Mouse (Mus musculus) gastrocnemius, postnatal 10 days (tissue): ENCODE results near the gene Tigd3. TPM values are rescaled to one million over a fixed set of nuclear protein-coding genes. Genes with fewer than 3 reads are reported as not detected.

Experiments
- DNase-seq: peaks from one replicate; pipeline ENCODE4 v3.0.0; 2021; ENCODE audit warnings: mixed read lengths
- total RNA-seq, 2 experiments: library from RNA; stranded (reverse); gene quantifications; 2 replicates each; pipeline ENCODE4 v1.2.3; 2021

Tigd3 gene
- total RNA-seq, 2 experiments from 2014 or later = 0.82 to 0.95 TPM

DNA sequence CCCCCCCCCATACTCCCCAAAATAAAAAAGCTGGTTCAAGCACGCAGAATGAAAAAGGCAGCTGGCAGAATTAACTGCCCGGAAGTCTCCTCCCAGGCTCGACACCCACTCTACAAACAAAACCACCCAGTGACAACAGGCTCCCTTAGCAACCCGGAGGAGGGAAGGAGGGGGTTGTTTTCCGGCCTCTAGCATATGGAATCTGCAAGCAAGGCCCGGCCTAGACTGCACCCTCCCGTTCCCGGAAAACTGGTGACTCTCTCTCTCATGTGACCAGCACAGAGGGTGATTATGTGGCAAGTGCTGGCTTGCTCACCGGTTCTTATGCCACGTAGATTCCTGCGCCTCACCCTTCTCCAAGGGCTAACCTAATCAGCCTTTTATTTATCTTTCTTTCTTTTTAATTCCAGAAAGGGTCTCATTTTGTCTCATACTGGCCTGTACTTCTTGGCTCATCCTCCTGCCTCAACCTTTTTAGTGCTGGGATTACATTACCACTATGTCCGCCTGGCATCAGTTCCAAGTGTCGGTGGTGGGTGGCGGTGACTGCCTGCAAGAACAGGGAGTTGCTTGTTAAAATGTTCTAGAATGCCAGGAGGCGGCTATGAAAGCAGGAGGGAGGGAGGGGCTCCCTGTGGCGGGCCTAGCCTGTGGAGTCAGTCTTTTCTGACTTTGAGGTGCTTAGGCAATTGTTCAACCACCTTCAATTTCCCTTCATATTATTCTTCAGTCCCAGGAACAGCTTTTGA is 47.2 kb downstream of the Tigd3 start:
- peak; percentile 64 for DNase-seq

DNA sequence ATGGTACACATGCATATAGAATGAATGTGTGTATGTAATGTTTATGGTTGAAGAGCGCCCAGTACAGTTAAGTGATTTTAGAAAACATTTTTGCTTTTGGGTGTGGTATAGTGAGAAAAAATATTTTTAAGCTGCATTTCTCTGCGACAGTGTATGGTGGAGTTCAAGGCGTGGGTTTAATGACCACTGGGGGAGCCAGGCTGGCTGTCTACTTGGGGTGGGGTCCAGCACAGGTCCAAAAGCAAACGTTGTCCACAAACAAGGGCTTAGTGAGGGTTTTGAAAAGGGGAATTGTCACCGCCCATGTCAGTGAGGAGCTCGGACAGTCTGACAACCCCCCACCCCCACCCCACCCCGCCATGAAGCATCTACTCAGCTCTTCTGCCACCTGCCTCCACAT is 47.8 kb downstream of the Tigd3 start:
- DNase-seq = no peak

DNA sequence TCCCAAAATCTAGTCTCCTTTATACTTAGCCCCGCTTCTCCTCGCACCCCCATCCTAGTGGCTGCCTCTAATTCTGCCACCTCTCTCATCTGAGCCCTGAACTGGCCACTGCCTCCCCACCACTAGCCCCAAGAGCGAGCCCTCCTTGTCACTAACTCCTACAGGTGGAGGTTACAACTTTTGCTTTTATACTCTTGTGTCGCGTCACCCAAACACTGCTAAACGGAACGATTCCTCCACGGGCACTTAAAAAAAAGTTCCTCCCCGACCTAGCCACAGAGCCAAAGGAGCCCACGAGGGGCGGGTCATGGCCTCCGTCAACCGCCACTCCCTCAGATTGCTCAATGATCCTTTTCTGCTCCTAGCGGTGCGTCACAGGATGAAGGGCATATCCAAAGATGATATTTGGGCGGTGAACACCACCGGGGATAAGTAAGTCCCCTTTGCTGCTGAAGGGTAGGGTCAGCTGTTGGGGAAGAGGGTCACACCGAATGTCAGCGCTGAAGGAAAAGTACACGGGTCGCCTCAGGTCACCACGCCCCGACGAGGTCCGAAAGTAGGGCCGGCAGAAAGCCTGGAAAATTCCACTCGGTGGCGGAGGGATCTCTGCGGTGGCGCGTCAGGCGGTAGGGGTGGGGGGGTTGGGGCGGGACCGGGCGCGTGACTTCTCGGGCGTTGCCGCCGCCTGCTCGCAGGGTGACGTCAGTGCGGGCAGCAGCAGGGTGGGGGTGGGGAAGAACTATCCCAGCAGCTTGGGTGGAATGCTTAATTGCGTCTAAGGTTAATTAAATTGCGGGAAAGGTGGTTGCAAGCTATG is 48.4 kb downstream of the Tigd3 start:
- peak; percentile 94 for DNase-seq

DNA sequence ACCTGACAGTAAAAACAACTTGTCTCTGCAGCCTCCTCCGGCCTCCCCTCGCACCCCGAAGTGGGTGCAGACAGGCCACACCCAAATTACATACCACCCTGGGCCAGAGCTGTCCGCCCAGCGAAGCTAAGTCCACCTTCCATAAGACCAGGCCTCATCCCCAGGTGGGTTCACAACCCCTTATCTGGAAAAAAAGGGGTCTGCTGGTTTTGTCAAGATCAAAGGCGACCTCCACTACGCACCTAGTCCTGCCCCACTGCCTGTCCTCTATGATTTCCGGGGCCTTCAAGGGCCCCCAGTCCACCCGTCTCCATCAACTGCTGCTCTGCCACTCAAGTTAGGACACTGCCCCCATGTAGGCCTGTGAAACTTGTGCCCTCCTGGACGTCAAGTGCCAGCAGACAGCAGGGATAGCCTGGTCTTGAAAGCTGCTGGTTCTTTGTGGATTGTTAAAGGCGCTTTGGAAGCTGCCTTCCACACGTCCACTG is 49.1 kb downstream of the Tigd3 start:
- no peak for DNase-seq

DNA sequence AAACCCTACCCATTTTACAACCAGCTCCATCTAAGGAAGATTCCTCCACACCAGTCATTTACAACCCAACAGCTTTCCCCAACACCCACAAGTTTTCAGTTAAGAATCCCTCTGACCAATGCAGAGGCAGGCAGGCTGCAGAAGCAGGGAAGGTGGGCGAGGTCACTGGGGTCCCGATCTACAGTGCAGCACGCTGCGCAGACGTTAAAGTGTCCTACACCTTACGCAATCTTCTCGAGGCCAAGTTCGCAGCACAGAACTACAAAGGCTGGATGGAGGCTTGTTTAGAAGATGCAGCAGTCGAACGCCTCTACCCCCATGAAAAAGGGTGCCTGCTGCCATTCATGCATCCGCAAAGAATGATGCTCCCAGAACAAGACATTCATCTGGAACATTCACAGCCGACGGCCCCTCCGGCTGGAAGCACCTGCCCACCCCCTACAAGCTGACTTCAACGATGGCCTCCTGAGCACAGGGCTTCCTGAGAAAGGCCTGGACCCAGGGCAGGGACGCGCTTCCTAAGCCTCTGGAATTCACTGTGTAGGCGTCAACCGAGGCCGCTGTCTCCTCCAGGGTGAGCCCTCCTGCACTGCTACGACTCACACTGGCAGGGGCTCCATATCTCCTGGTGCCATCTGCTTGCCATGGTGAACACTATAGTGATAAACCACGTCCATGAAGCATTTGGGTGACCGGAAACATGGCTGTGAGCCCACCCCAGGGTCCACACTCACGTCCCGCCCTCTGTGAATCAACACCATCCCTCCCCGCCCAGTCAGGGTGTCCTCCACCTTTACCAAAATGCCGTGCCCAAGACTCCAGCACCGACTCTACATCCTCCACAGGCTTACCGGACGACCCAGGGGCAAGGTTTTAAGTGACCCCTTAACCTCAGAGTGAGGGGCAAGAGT is 49.9 kb downstream of the Tigd3 start:
- DNase-seq = no peak

DNA sequence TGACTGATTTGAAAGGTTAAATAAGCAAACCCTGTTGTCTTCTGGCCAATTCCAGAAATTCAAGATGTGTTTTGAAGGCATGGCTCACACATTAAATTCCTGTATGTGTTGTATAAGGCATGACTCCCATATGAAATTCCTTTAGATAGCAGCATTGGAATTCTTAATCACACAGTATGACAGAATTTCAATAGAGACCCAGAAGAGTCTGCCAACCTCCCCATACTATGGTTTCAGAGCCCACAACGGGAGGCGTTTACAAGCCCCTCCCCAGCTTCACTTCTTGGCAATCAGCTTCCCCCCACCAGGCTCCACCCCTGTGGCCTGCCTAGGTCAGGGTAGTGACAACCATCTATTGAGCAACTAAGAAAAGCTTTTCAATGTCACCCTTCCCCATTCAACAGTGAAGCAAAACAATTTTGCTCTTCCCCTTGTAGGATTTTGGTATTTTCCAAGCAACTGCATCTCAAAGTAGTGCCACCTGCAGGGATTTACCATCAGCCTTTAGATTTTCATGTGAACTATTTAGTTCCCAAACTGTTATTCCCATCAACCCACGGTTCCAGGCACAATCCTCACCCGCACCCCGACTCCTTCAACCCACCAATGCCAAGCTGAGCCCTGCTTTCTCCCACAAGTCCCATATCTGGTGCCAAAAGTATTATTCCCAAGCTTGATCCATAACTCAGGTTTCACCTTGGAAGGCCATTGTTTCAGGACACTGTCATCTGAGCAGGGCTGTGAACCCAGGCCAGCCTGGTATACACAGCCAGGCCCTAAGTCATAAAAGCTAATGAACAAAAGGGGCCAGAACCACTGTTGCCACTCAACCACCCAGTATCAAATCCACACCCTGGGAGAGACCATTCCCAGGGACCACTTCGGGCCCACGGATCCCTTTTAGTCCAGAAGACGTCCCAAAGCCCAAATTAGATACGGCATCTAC is 50.9 kb downstream of the Tigd3 start:
- DNase-seq = no peak

DNA sequence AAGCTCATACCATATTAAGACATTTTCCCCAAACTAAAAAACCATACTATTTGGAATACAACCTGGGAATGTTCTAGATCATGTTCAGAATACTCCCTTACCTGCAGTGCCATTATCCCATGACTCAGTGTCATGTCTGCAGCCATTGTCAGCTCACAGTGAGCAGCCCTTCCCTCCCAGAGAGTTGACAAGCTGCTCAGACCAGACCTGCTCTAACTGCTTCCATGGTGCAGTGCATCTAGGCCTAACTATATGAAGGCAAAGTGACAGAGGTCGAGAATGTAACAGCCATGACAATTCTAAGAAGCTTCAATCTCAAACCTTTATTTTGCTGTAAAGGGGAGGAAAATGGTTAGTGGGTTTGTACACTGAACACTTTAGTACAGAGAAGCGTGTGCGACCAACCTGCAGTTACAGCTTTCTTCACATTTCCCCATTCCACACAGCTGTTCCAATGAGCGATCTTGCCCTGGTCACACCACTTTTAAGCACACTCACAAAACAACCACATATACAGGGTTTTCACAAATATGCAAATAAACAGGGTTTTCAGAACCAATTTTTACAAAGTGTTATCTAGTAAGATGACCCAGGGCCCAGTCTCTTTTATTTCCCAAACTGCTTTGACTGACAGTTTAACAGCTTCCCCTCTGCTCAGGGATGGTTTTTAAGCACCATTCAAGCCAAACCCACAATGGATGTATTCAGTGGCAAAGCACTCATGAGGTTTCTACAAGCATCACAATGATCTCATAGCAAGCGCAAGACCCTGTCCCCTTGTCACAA is 51.8 kb downstream of the Tigd3 start:
- no peak for DNase-seq

DNA sequence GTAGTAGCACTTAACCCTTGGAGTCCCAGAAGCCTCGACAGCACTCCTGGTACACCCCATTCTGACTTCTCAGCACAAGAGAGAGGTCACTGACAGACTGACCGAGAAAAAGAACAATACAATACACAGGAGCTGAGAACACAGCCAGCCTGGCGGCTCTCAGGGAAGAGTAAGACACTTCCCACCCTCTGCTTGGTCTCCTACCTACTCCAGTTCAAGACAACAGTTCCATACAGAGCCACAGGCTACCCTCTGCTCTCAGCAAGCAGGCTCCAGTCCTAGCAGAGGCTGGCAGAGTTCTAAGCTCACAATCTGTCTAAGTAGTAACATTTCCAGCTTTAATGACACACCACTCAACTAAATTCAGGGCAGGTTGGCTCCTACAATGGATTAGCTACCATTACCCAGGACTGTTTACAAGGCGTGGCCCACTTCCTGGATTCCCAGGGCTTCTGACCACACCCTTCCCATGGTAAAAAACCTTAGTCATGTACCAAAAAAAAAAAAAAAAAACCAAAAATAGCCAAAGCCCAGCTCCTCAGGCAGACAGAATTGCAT is 52.5 kb downstream of the Tigd3 start:
- DNase-seq = no peak

Other genes with a start within 250 kb of the Tigd3 start
- 10 to 100 TPM; 25.5 to 36.6 TPM for gene Sipa1, start 230.4 kb downstream of the Tigd3 start, total RNA-seq
- 10 to 100 TPM; 19.3 to 25.0 TPM for gene Map3k11, start 205.4 kb downstream of the Tigd3 start, total RNA-seq
- 10 to 100 TPM; 19.5 to 32.5 TPM for gene Pcnx3, start 205.2 kb downstream of the Tigd3 start, total RNA-seq
- gene Kcnk7, start 189.8 kb downstream of the Tigd3 start, total RNA-seq = not detected
- gene Ehbp1l1, start 167.8 kb downstream of the Tigd3 start, total RNA-seq = 100 to 1,000 TPM; 280 to 285 TPM
- gene Fam89b, start 164.5 kb downstream of the Tigd3 start, total RNA-seq = 10 to 100 TPM; 43.1 to 44.9 TPM
- 100 to 1,000 TPM in 1 of 2 experiments, 10 to 100 TPM in 1; 88.0 to 113 TPM for gene Ltbp3, start 153.2 kb downstream of the Tigd3 start, total RNA-seq
- 10 to 100 TPM; 56.0 to 59.6 TPM for gene Scyl1, start 122.7 kb downstream of the Tigd3 start, total RNA-seq
- 10 to 100 TPM in 1 of 2 experiments, 1 to 10 TPM in 1; 7.4 to 10.3 TPM for gene Frmd8, start 18.9 kb downstream of the Tigd3 start, total RNA-seq
- gene Slc25a45, start 16.3 kb downstream of the Tigd3 start, total RNA-seq = 1 to 10 TPM; 2.6 to 3.5 TPM
- 10 to 100 TPM; 86.8 to 90.9 TPM for gene Dpf2, start 18.9 kb upstream of the Tigd3 start, total RNA-seq
- gene Cdc42ep2, start 30.7 kb upstream of the Tigd3 start, total RNA-seq = 10 to 100 TPM; 16.6 to 20.9 TPM
- gene Pola2, start 70.1 kb upstream of the Tigd3 start, total RNA-seq = 10 to 100 TPM; 13.7 to 18.7 TPM
- not detected for gene Slc22a20, start 92.0 kb upstream of the Tigd3 start, total RNA-seq
- 10 to 100 TPM; 78.1 to 83.8 TPM for gene Capn1, start 121.7 kb upstream of the Tigd3 start, total RNA-seq
- 10 to 100 TPM; 18.4 to 22.1 TPM for gene Syvn1, start 152.4 kb upstream of the Tigd3 start, total RNA-seq
- 10 to 100 TPM; 34.1 to 36.3 TPM for gene Mrpl49, start 163.6 kb upstream of the Tigd3 start, total RNA-seq
- gene Fau, start 163.7 kb upstream of the Tigd3 start, total RNA-seq = 100 to 1,000 TPM; 669 to 708 TPM
- 10 to 100 TPM; 10.6 to 11.0 TPM for gene Znhit2, start 167.0 kb upstream of the Tigd3 start, total RNA-seq
- gene Tm7sf2, start 174.2 kb upstream of the Tigd3 start, total RNA-seq = 1 to 10 TPM; 4.7 to 5.8 TPM
- 10 to 100 TPM; 23.1 to 29.4 TPM for gene Vps51, start 183.1 kb upstream of the Tigd3 start, total RNA-seq
- gene Tmem262, start 185.9 kb upstream of the Tigd3 start, total RNA-seq = not detected
- not detected for gene Gm28374, start 188.1 kb upstream of the Tigd3 start, total RNA-seq
- gene Zfpl1, start 190.8 kb upstream of the Tigd3 start, total RNA-seq = 10 to 100 TPM; 18.5 to 20.1 TPM
- 1 to 10 TPM; 3.5 to 4.1 TPM for gene Cdca5, start 190.8 kb upstream of the Tigd3 start, total RNA-seq
- under 1 TPM in 1 of 2 experiments, not detected in 1; 0.59 TPM for gene AC131692.1, start 200.3 kb upstream of the Tigd3 start, total RNA-seq
- gene Naaladl1, start 211.6 kb upstream of the Tigd3 start, total RNA-seq = under 1 TPM in 1 of 2 experiments, not detected in 1; 0.09 TPM
- 10 to 100 TPM; 12.4 to 13.9 TPM for gene Sac3d1, start 224.5 kb upstream of the Tigd3 start, total RNA-seq
- 10 to 100 TPM; 12.0 to 14.6 TPM for gene Snx15, start 234.2 kb upstream of the Tigd3 start, total RNA-seq
- under 1 TPM; 0.23 to 0.41 TPM for gene Batf2, start 246.8 kb upstream of the Tigd3 start, total RNA-seq
- gene Arl2, start 247.4 kb upstream of the Tigd3 start, total RNA-seq = 10 to 100 TPM; 56.4 to 65.4 TPM